Mouse (Mus musculus): Measurements from ENCODE around the gene Gpsm3.

DNA sequence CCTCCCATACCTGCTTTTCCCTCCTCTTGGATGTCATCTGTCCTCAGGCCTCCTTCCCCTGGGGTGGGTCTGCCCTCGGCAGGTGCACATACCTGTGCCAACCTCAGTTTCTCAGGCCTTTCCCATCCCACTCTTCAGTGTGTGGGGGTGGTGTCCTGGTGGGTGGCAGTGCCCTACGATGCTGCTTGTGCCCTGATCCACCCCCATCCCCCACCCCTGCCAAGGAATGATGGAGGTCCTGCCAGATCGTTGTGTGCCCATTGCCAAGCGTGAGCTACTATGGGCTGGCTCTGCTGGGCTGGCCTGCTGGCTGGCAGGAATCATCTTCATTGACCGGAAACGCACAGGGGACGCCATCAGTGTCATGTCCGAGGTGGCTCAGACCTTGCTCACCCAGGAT lies 21.4 kb downstream of the Gpsm3 start:
- no peak for TF ChIP-seq TCF12 (IDR thresholded peaks at IDR 0.05; ENCODE audit: low read depth, low read length)
- no peak for TF ChIP-seq USF1 (IDR thresholded peaks at IDR 0.05; ENCODE audit: low read depth, low read length)
- TF ChIP-seq POLR2A (IDR thresholded peaks at IDR 0.05; ENCODE audit: low read depth, low read length): no peak
- no peak for TF ChIP-seq ZKSCAN1 (IDR thresholded peaks at IDR 0.05; ENCODE audit: borderline replicate concordance, low read depth, low read length)
- no peak for TF ChIP-seq CTCF (conservative IDR thresholded peaks at IDR 0.05 in 1 of 2, IDR thresholded peaks at IDR 0.05 in 1 of 2; ENCODE audit: low read depth in 2 of 2, low read length in 2 of 2)
- TF ChIP-seq TBP (conservative IDR thresholded peaks at IDR 0.05; ENCODE audit: low read depth, low read length): no peak

Measured in CH12.LX (cell line).